Mouse (Mus musculus): ENCODE measurements around the gene Lias.
A peak's percentile ranks its signal among the peaks of the same experiment; 100 is the strongest.

Gene Lias

DNA sequence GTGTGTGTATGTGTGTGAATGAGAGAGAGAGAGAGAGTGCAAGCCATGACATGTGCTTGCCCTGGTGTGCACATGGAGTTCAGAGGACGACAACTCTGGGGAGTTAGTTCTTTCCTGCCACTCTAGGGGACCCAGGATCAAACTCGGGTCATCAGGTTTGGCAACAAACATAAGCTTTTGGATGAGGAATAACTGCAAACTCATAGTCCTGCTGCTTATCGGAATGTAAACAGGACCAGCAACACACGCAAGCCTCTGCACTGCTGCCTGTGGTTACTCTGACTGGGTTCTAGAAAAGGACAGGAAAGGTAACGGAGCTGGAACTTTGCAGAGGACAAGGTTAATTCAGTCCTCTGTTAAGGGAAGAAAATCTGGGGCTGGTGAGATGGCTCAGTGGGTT, 34.0 kb downstream of the Lias start:
- no peak for DNase-seq (ENCODE audit: low spot score in 2 of 2)

GRCm38 (mm10) chr5:65428321-65428720, 37.0 kb downstream of the Lias start:
- DNase-seq (ENCODE audit: low spot score in 2 of 2) = no peak

- DNase-seq (ENCODE audit: low spot score in 2 of 2) = no peak
Observed at GRCm38 (mm10) chr5:65429441-65429840, 38.1 kb downstream of the Lias start.

GRCm38 (mm10) chr5:65434471-65435362, 43.4 kb downstream of the Lias start:
- no peak for DNase-seq (ENCODE audit: low spot score in 2 of 2)

GRCm38 (mm10) chr5:65435363-65435805, 44.1 kb downstream of the Lias start:
- no peak for DNase-seq (ENCODE audit: low spot score in 2 of 2)

- DNase-seq (ENCODE audit: low spot score in 2 of 2) = peak; percentile 92 to 96
Observed at GRCm38 (mm10) chr5:65435806-65436561, 44.7 kb downstream of the Lias start, which contains the start of gene Ugdh. Ugdh (minus strand) TSS chr5:65435949.

GRCm38 (mm10) chr5:65438041-65438440, 46.7 kb downstream of the Lias start:
- DNase-seq (ENCODE audit: low spot score in 2 of 2) = no peak

DNA sequence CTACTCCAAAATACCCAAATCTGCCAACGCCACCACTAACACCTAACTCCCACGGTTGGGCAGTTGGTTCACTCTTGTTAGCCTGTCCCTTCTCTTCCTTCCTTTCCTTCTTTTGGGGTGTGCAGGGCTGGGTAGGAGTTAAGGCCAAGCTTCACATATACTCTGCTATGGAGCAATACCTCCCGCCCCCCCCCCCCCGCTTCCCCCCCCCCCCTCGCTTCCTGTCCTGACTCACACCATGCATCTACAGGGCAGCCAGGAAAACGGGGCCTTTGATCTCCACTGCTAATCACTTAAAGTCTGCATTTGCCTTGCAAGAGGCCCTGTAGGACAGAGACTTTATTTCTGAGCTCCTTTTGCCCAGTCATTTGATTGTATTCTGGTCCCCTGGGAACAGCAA, 53.7 kb downstream of the Lias start:
- DNase-seq (ENCODE audit: low spot score in 2 of 2) = no peak

DNA sequence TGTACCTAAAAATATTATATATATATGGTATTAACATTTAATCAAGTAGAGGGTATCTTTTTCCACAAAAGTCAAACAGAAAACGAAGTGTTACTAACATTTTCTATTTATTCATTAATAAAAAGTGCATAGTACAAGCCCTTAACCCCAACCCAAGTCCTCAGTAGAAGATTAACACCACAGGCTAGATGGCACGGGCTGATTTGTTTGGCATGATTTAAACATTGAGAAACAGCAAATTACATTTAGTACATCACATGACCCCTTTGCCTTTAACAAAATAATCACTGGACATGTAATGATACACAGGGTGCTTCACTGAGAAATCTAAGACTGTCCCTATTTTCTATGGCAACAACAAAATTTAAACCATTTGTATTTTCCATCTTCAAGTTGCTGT, 55.5 kb downstream of the Lias start:
- DNase-seq (ENCODE audit: low spot score in 2 of 2) = no peak

DNA sequence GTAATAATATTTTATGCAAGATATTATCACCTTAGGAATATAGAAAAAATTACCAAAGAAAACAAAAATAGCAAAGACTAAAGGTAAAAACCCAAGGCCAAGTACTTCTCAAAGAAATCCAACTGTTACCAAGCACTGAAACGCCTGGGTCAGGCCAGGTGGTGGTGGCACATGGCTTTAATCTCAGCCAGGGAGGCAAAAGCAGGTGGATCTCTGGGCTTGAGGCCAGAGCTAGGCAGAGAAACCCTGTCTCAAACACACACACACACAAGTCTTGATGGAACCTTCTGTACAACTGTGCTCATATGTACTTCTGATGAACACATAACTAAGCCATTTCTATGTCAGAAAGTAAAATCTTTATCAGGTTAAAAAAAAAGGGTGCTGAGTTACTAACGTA, 56.5 kb downstream of the Lias start:
- DNase-seq (ENCODE audit: low spot score in 2 of 2) = no peak

GRCm38 (mm10) chr5:65448941-65449340, 57.6 kb downstream of the Lias start:
- DNase-seq (ENCODE audit: low spot score in 2 of 2) = no peak

DNA sequence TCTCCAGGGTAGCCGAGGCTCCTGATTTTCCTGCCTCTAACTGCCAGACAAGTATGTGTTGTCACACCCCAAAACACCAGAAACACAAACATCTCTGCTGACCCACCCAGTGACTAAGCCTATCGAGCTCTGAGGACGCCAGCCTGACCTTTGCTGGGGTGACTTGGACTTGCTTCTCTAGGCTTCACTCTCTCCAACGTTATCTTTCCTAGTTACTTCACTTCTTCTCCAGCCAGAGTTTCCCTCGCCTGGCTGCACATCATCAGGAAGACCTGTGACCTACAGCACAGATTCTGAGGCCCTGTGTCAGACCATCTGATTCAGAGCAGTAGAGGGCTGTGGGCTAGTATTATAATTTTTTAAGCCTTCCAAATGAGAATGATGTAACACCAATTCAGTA, 63.5 kb downstream of the Lias start:
- DNase-seq (ENCODE audit: low spot score in 2 of 2) = no peak

DNA sequence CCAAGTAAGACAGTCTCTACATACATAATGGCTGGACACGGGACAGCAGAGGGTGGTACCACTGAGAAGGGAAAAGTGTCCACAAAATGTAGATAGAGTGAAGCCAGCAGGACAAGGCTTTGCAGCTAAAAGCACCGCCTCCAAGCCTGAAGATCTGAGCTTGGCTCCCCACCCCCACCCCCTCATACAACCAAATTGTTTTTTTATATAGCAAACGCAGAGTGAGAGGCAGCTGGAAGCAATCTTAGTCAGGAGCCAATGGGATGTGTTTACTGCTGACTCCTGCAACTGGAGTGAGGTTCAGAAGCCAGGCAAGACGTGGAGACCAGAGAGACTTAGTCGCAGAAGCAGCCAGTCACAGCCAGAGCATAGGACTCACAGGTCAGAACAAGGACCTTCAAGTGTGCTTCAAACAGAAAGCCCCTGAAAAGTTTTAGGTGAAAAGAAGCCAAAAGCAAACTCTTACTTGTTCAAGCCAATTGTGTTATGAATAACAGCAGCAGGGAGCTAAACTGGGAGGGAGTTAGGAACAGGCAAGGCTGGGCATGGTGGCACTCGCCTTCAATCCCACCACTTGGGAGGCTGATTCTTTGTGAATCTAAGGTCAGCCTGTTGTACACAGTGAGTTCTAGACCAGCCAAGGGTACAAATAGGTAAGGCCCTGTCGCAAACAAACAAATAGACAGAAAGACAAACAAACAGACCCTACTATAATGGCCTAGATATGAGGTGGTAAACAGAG, 66.0 kb downstream of the Lias start:
- DNase-seq (ENCODE audit: low spot score in 2 of 2) = no peak

DNA sequence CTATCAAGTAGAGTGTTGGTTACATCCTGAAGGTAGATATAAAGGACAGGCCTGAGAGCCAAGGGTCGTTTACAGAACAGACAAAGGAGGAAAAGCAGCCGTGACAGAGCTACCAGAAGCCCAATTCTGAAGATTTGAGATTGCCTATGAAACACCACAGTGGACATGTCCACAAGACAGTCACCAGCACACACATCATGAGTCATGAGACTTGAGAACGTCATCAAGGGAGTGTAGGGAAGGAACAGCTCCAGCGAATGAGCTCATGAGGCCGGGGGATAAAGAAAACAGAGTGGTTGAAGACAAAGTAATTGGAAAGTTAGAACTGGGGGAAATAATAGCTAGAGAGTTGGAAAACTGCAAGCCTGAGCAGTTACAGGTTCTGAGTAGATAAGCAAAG, 66.5 kb downstream of the Lias start:
- no peak for DNase-seq (ENCODE audit: low spot score in 2 of 2)

GRCm38 (mm10) chr5:65459454-65459853, 68.2 kb downstream of the Lias start:
- DNase-seq (ENCODE audit: low spot score in 2 of 2) = no peak
